Mouse (Mus musculus): ENCODE data around the gene Utrn. TPM values are rescaled to one million over a fixed set of nuclear protein-coding genes. Genes with fewer than 3 reads are reported as not detected.

Utrn gene
- polyA plus RNA-seq, 1 experiment from 2014 or later: 21.5 TPM

DNA sequence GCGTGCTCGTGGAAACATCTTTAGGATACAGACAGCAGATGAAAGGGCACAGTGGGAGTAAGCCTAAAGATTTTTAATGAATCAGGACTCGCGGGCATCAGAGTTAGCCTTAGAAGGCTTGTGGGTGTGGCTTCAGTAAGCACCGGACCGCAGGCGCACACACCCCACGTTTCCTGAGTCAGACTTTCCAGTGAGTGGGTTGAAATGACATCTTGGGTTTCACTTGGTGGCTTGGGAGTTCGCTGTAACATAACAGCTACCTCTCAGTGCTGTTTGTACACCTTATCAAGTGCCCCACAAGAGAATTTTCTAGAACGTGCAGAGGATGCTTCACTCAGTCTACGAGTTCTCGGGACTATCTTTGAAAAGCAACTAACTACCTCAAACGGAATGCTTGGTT is 19.2 kb upstream of the Utrn start:
- TF ChIP-seq CTCF (IDR thresholded peaks at IDR 0.05; ENCODE audit: low read depth): no peak
- Histone ChIP-seq H3K36me3 (ENCODE audit: control insufficient read depth, insufficient read depth) (no peaks in the 10 kb centered on the region), H3K9me3 (ENCODE audit: control insufficient read depth) (no peaks in the 10 kb centered on the region), H3K27ac (ENCODE audit: low read depth, low read length) (no peak overlapping the region), H3K4me1 (replicated peaks; ENCODE audit: control insufficient read depth, insufficient read depth, low read length) (0 out of 2 replicates have a peak, but pooled peaks cover 4% of the 10 kb centered on the region), H3K4me2 (replicated peaks; ENCODE audit: low read depth) (no peak overlapping the region), H3K4me3 (ENCODE audit: low read depth, low read length) (no peak overlapping the region), H3K9ac (ENCODE audit: low read depth, low read length) (no peak overlapping the region), H3K27me3 (replicated peaks; ENCODE audit: control insufficient read depth, insufficient read depth, low read length) (no peaks in the 10 kb centered on the region)
- ATAC-seq: no peak
- 72% methylated on average over 13 of the region's 13 CpGs for WGBS

DNA sequence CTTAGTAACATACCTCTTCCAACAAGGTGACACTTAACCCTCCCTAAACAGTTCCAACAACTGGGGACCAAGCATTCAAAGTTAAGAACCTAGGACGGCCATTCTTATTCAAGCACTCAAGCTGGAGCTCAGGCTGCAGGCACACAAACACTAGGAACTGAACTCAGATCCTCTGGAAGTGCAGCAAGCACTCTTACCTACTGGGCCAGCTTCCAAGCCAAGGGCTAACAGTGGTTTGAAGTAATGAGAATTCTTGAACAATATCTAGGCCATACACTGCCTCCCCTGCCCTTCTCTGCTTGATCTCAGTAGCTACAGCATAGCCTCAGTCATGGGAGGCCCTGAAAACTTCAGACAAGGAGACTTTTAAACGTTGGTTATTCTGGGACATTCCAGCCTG is 18.6 kb upstream of the Utrn start:
- Histone ChIP-seq H3K27me3 (replicated peaks; ENCODE audit: control insufficient read depth, insufficient read depth, low read length) (no peaks in the 10 kb centered on the region), H3K4me3 (ENCODE audit: low read depth, low read length) (no peak overlapping the region), H3K36me3 (ENCODE audit: control insufficient read depth, insufficient read depth) (no peaks in the 10 kb centered on the region), H3K9me3 (ENCODE audit: control insufficient read depth) (no peaks in the 10 kb centered on the region), H3K4me1 (replicated peaks; ENCODE audit: control insufficient read depth, insufficient read depth, low read length) (0 out of 2 replicates have a peak, but pooled peaks cover 4% of the 10 kb centered on the region), H3K4me2 (replicated peaks; ENCODE audit: low read depth) (no peak overlapping the region), H3K27ac (ENCODE audit: low read depth, low read length) (no peak overlapping the region), H3K9ac (ENCODE audit: low read depth, low read length) (no peak overlapping the region)
- 74% methylated on average over 2 of the region's 2 CpGs for WGBS
- no peak for TF ChIP-seq CTCF (IDR thresholded peaks at IDR 0.05; ENCODE audit: low read depth)
- no peak for ATAC-seq

DNA sequence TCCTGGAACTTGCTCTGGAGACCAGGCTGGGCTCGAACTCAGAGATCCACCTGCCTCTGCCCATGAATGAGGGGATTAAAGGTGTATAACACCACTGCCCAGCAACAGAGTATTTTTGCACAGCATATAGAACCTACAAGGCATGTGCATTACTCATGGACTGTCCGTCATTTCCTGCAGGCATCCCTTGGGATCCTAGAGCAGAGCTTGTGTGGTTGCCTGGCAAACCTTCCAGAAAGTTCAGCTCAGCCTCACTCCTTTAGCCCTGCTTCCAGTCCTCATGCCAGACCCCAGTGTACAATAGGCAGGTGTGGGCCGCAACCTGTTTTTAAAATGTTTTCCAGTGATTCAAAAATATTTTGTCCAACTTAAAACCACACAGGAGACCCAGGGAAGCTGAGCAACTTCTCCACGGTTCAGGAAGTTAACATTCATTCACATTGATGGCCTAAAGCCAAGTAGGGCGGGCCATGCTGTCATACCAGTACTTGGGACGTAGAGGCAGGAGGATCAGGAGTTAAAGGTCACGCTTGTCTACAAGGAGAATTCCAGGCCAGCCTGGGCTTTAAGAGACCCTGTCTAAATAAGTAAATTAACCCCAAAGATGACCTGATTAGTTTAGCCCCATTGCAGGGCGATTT is 15.3 kb upstream of the Utrn start:
- Histone ChIP-seq H3K36me3 (ENCODE audit: control insufficient read depth, insufficient read depth) (no peaks in the 10 kb centered on the region), H3K27me3 (replicated peaks; ENCODE audit: control insufficient read depth, insufficient read depth, low read length) (no peaks in the 10 kb centered on the region), H3K9ac (ENCODE audit: low read depth, low read length) (no peak overlapping the region), H3K4me1 (replicated peaks; ENCODE audit: control insufficient read depth, insufficient read depth, low read length) (0 out of 2 replicates have a peak, but pooled peaks cover 4% of the 10 kb centered on the region), H3K4me2 (replicated peaks; ENCODE audit: low read depth) (no peak overlapping the region), H3K4me3 (ENCODE audit: low read depth, low read length) (no peak overlapping the region), H3K9me3 (ENCODE audit: control insufficient read depth) (no peaks in the 10 kb centered on the region), H3K27ac (ENCODE audit: low read depth, low read length) (no peak overlapping the region)
- no peak for TF ChIP-seq CTCF (IDR thresholded peaks at IDR 0.05; ENCODE audit: low read depth)
- ATAC-seq: no peak
- WGBS: 50% methylated on average over 8 of the region's 8 CpGs

DNA sequence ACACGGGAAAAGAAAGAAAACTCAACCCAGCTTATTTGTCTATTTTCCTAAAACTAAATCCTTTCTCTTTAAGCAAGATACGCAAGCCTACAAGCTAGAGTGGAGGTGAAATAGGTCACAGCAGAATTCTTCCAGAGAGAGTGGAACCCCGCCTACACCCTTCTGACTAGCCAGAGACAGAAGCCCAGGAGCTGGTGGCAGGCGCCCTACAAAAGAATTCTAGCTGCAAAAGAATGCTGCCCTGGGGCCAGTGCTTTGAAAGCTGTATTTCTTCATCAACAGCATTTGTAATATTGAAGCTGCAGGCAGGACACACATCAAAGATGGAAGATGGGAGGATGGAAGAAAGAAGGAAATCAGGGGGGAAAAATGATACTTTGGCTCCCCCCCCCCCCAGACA is 12.7 kb upstream of the Utrn start:
- TF ChIP-seq CTCF (IDR thresholded peaks at IDR 0.05; ENCODE audit: low read depth): no peak
- H3K27ac ChIP-seq (ENCODE audit: low read depth, low read length): no peak overlapping the region

GRCm38 (mm10) chr10:12879313-12879695 is 10.1 kb upstream of the Utrn start:
- WGBS: 46% methylated on average over 3 of the region's 3 CpGs
- H3K4me3 ChIP-seq (ENCODE audit: low read depth, low read length): no peak overlapping the region
- no peaks in the 10 kb centered on the region for H3K27me3 ChIP-seq (replicated peaks; ENCODE audit: control insufficient read depth, insufficient read depth, low read length)
- TF ChIP-seq CTCF (IDR thresholded peaks at IDR 0.05; ENCODE audit: low read depth): no peak
- H3K27ac ChIP-seq (ENCODE audit: low read depth, low read length): no peak overlapping the region
- H3K9ac ChIP-seq (ENCODE audit: low read depth, low read length): no peak overlapping the region
- no peak overlapping the region for H3K4me2 ChIP-seq (replicated peaks; ENCODE audit: low read depth)
- no peaks in the 10 kb centered on the region for H3K36me3 ChIP-seq (ENCODE audit: control insufficient read depth, insufficient read depth)
- ATAC-seq: no peak
- no peaks in the 10 kb centered on the region for H3K4me1 ChIP-seq (replicated peaks; ENCODE audit: control insufficient read depth, insufficient read depth, low read length)
- H3K9me3 ChIP-seq (ENCODE audit: control insufficient read depth): no peaks in the 10 kb centered on the region

More for the DNA sequence above, 12.7 kb upstream of the Utrn start:
- no peak overlapping the region for H3K9ac ChIP-seq (ENCODE audit: low read depth, low read length)
- no peak for ATAC-seq
- H3K4me1 ChIP-seq (replicated peaks; ENCODE audit: control insufficient read depth, insufficient read depth, low read length): 0 out of 2 replicates have a peak, but pooled peaks cover 4% of the 10 kb centered on the region
- 90% methylated on average over 4 of the region's 4 CpGs for WGBS
- no peak overlapping the region for H3K4me3 ChIP-seq (ENCODE audit: low read depth, low read length)
- no peak overlapping the region for H3K4me2 ChIP-seq (replicated peaks; ENCODE audit: low read depth)
- H3K36me3 ChIP-seq (ENCODE audit: control insufficient read depth, insufficient read depth): no peaks in the 10 kb centered on the region
- no peaks in the 10 kb centered on the region for H3K27me3 ChIP-seq (replicated peaks; ENCODE audit: control insufficient read depth, insufficient read depth, low read length)
- H3K9me3 ChIP-seq (ENCODE audit: control insufficient read depth): no peaks in the 10 kb centered on the region

DNA sequence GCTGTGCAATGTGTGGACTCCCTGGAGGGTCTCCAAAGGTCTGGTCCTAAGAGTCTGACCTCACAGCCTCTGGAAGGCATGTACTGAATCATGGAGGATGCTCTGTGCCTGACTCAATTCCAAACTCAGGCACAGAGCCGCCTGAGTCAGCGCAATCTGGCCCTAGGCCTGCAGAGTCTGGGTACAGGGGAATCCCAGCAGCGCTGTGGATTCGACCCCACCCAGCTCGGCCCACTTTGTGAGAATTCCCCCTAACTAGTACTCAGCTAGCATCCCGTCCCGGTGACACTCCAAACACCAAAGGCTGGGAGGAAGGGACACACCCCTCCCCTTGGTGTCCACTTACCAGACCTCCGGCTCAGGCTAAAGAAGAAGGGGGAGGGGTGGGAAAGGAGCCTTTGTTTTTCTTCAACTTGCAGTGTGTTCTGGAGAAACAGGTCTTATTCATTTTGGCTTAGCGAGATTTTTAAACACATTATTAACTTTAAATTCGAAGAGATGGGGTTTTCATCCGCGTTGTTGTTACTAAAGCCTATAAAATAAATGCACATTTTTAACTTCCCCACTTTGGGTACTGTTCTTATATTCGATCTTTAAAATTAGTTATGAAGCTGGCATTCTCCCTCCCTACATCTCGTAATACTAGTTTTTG is 9.6 kb upstream of the Utrn start:
- 0 out of 2 replicates have a peak, but pooled peaks have one; percentile 20 for ATAC-seq
- no peaks in the 10 kb centered on the region for H3K36me3 ChIP-seq (ENCODE audit: control insufficient read depth, insufficient read depth)
- H3K4me1 ChIP-seq (replicated peaks; ENCODE audit: control insufficient read depth, insufficient read depth, low read length): no peaks in the 10 kb centered on the region
- WGBS: 33% methylated on average over 14 of the region's 14 CpGs
- H3K4me3 ChIP-seq (ENCODE audit: low read depth, low read length): no peak overlapping the region
- no peak overlapping the region for H3K27ac ChIP-seq (ENCODE audit: low read depth, low read length)
- no peaks in the 10 kb centered on the region for H3K9me3 ChIP-seq (ENCODE audit: control insufficient read depth)
- H3K4me2 ChIP-seq (replicated peaks; ENCODE audit: low read depth): no peak overlapping the region; the same call in 1 of the 2 replicates
- H3K27me3 ChIP-seq (replicated peaks; ENCODE audit: control insufficient read depth, insufficient read depth, low read length): no peaks in the 10 kb centered on the region
- TF ChIP-seq CTCF (IDR thresholded peaks at IDR 0.05; ENCODE audit: low read depth): no peak
- H3K9ac ChIP-seq (ENCODE audit: low read depth, low read length): no peak overlapping the region

Data from intestine, postnatal 0 days (tissue).